Mouse (Mus musculus): ENCODE data around the gene Rcl1. TPM values are rescaled to one million over a fixed set of nuclear protein-coding genes. Genes with fewer than 3 reads are reported as not detected.

Gene Rcl1
- total and polyA plus RNA-seq, 2 experiments from 2014 or later: 16.0 to 33.3 TPM

- Histone ChIP-seq H3K36me3 (ENCODE audit: insufficient read depth, low read length) (no peaks in the 10 kb centered on the region), H3K9me3 (ENCODE audit: low read length) (no peaks in the 10 kb centered on the region), H3K27me3 (ENCODE audit: insufficient read depth, low read length) (no peaks in the 10 kb centered on the region), H3K9ac (replicated peaks; ENCODE audit: low read length) (no peak overlapping the region), H3K4me1 (ENCODE audit: insufficient read depth, low read length) (no peaks in the 10 kb centered on the region), H3K4me3 (ENCODE audit: low read length) (no peak overlapping the region), H3K27ac (no peak overlapping the region), H3K4me2 (ENCODE audit: low read depth, low read length) (no peak overlapping the region)
- WGBS: 71% methylated on average over 5 of the region's 5 CpGs
- ATAC-seq (no peak), DNase-seq (ENCODE audit: low spot score) (no peak)
- no peak for TF ChIP-seq CTCF (IDR thresholded peaks at IDR 0.05; ENCODE audit: low read depth)
Observed at GRCm38 (mm10) chr19:29063009-29063408, 38.2 kb upstream of the Rcl1 start.

GRCm38 (mm10) chr19:29063577-29064363 lies 37.4 kb upstream of the Rcl1 start:
- ATAC-seq: peak; percentile 88
- 17% methylated on average over 18 of the region's 18 CpGs for WGBS
- DNase-seq (ENCODE audit: low spot score): peak; percentile 96
- H3K9me3 ChIP-seq (ENCODE audit: low read length): no peaks in the 10 kb centered on the region
- H3K9ac ChIP-seq (replicated peaks; ENCODE audit: low read length): no peak overlapping the region
- peak overlapping the region; percentile 18 for H3K4me3 ChIP-seq (ENCODE audit: low read length)
- H3K4me2 ChIP-seq (ENCODE audit: low read depth, low read length): peak overlapping the region; percentile 51
- H3K27me3 ChIP-seq (ENCODE audit: insufficient read depth, low read length): no peaks in the 10 kb centered on the region
- H3K36me3 ChIP-seq (ENCODE audit: insufficient read depth, low read length): no peaks in the 10 kb centered on the region
- peak; percentile 97 for TF ChIP-seq CTCF (IDR thresholded peaks at IDR 0.05; ENCODE audit: low read depth)
- H3K4me1 ChIP-seq (ENCODE audit: insufficient read depth, low read length): no peaks in the 10 kb centered on the region
- no peak overlapping the region; the same call in 1 of the 2 replicates for H3K27ac ChIP-seq

- H3K4me1 ChIP-seq (ENCODE audit: insufficient read depth, low read length): no peaks in the 10 kb centered on the region
- DNase-seq (ENCODE audit: low spot score) (no peak), ATAC-seq (peak; percentile 31; the same call in 1 of the 2 replicates)
- 0 out of 2 replicates have a peak, but pooled peaks have one; percentile 9 for TF ChIP-seq CTCF (IDR thresholded peaks at IDR 0.05; ENCODE audit: low read depth)
- no peaks in the 10 kb centered on the region for H3K27me3 ChIP-seq (ENCODE audit: insufficient read depth, low read length)
- no peaks in the 10 kb centered on the region for H3K36me3 ChIP-seq (ENCODE audit: insufficient read depth, low read length)
- no peaks in the 10 kb centered on the region for H3K9me3 ChIP-seq (ENCODE audit: low read length)
- WGBS: 70% methylated on average over 9 of the region's 9 CpGs
- H3K4me2 ChIP-seq (ENCODE audit: low read depth, low read length): no peak overlapping the region; the same call in 1 of the 2 replicates
- no peak overlapping the region for H3K9ac ChIP-seq (replicated peaks; ENCODE audit: low read length)
- H3K4me3 ChIP-seq (ENCODE audit: low read length): no peak overlapping the region
- H3K27ac ChIP-seq: peak overlapping the region; percentile 54; the same call in 1 of the 2 replicates
Observed at GRCm38 (mm10) chr19:29064451-29065102, 36.6 kb upstream of the Rcl1 start.

- no peak overlapping the region for H3K27ac ChIP-seq
- no peak for TF ChIP-seq CTCF (IDR thresholded peaks at IDR 0.05; ENCODE audit: low read depth)
- 20% methylated on average over 11 of the region's 11 CpGs for WGBS
- no peaks in the 10 kb centered on the region for H3K36me3 ChIP-seq (ENCODE audit: insufficient read depth, low read length)
- H3K4me3 ChIP-seq (ENCODE audit: low read length): peak overlapping the region; percentile 14
- H3K4me2 ChIP-seq (ENCODE audit: low read depth, low read length): peak overlapping the region; percentile 35
- H3K4me1 ChIP-seq (ENCODE audit: insufficient read depth, low read length): no peaks in the 10 kb centered on the region
- DNase-seq (ENCODE audit: low spot score) (peak; percentile 35), ATAC-seq (peak; percentile 31; the same call in 1 of the 2 replicates)
- no peaks in the 10 kb centered on the region for H3K9me3 ChIP-seq (ENCODE audit: low read length)
- H3K27me3 ChIP-seq (ENCODE audit: insufficient read depth, low read length): no peaks in the 10 kb centered on the region
- H3K9ac ChIP-seq (replicated peaks; ENCODE audit: low read length): no peak overlapping the region
Observed at GRCm38 (mm10) chr19:29066981-29067471, 34.1 kb upstream of the Rcl1 start.

GRCm38 (mm10) chr19:29069195-29069594 lies 32.0 kb upstream of the Rcl1 start:
- 78% methylated on average over 5 of the region's 5 CpGs for WGBS
- no peaks in the 10 kb centered on the region for H3K27me3 ChIP-seq (ENCODE audit: insufficient read depth, low read length)
- H3K27ac ChIP-seq: no peak overlapping the region
- H3K4me3 ChIP-seq (ENCODE audit: low read length): no peak overlapping the region
- ATAC-seq (no peak), DNase-seq (ENCODE audit: low spot score) (no peak)
- H3K36me3 ChIP-seq (ENCODE audit: insufficient read depth, low read length): no peaks in the 10 kb centered on the region
- no peak for TF ChIP-seq CTCF (IDR thresholded peaks at IDR 0.05; ENCODE audit: low read depth)
- H3K9ac ChIP-seq (replicated peaks; ENCODE audit: low read length): no peak overlapping the region
- no peak overlapping the region for H3K4me2 ChIP-seq (ENCODE audit: low read depth, low read length)
- no peaks in the 10 kb centered on the region for H3K9me3 ChIP-seq (ENCODE audit: low read length)
- H3K4me1 ChIP-seq (ENCODE audit: insufficient read depth, low read length): no peaks in the 10 kb centered on the region

- H3K9ac ChIP-seq (replicated peaks; ENCODE audit: low read length): no peak overlapping the region
- no peaks in the 10 kb centered on the region for H3K4me1 ChIP-seq (ENCODE audit: insufficient read depth, low read length)
- H3K9me3 ChIP-seq (ENCODE audit: low read length): no peaks in the 10 kb centered on the region
- H3K27me3 ChIP-seq (ENCODE audit: insufficient read depth, low read length): no peaks in the 10 kb centered on the region
- WGBS: 46% methylated on average over 6 of the region's 6 CpGs
- TF ChIP-seq CTCF (IDR thresholded peaks at IDR 0.05; ENCODE audit: low read depth): no peak
- no peak overlapping the region for H3K4me2 ChIP-seq (ENCODE audit: low read depth, low read length)
- no peak overlapping the region for H3K4me3 ChIP-seq (ENCODE audit: low read length)
- peak; percentile 27 for DNase-seq (ENCODE audit: low spot score)
- no peak overlapping the region for H3K27ac ChIP-seq
- no peaks in the 10 kb centered on the region for H3K36me3 ChIP-seq (ENCODE audit: insufficient read depth, low read length)
- no peak for ATAC-seq
Observed at GRCm38 (mm10) chr19:29074802-29075201, 26.4 kb upstream of the Rcl1 start.

All from hindbrain, postnatal 0 days (tissue).